ENCODE assay signal across 7 mouse cellular contexts in genomic region chr14:54592319-54592934, GRCm38 (mm10). TPM values are rescaled to one million over a fixed set of nuclear protein-coding genes. Genes with fewer than 3 reads are reported as not detected.
DNase-seq lines count a peak whose midpoint lies in the region; ATAC-seq and TF ChIP-seq lines count a peak whose summit lies in the region.

No protein-coding gene starts in this region.

- peak overlapping the region; percentile 64 for H3K27ac ChIP-seq in midbrain, embryonic 10.5 days (replicated peaks)
- H3K27ac ChIP-seq in midbrain, embryonic 15.5 days, result no peak overlapping the region; the same call in 1 of the 2 replicates
- peak overlapping the region; percentile 86 for H3K27ac ChIP-seq in heart, embryonic 14.5 days (replicated peaks in 1 of 2; ENCODE audit: control insufficient read depth in 1 of 2, insufficient read depth in 1 of 2, low read depth in 2 of 2, low read length in 2 of 2)
- H3K27ac ChIP-seq in midbrain, postnatal 0 days (ENCODE audit: low read depth, low read length), result peak overlapping the region; percentile 7; the same call in 1 of the 2 replicates

- no peak for TF ChIP-seq CTCF in midbrain, postnatal 0 days (IDR thresholded peaks at IDR 0.05)

- no peak overlapping the region for H3K4me2 ChIP-seq in midbrain, embryonic 15.5 days
- peak overlapping the region; percentile 2 for H3K4me2 ChIP-seq in heart, embryonic 14.5 days (ENCODE audit: low read length)
- H3K4me2 ChIP-seq in midbrain, postnatal 0 days (ENCODE audit: low read depth, low read length, poor library complexity, severe bottlenecking), result no peak overlapping the region

- no peak for DNase-seq in midbrain, embryonic 10.5 days (ENCODE audit: low spot score)
- peak; percentile 33 to 60 for DNase-seq in kidney, postnatal 36 days
- DNase-seq in midbrain, postnatal 0 days (ENCODE audit: low spot score), result peak; percentile 42
- no peak for DNase-seq in urinary bladder, postnatal 25 days (ENCODE audit: low spot score)
- no peak for DNase-seq in cerebellum, postnatal 36 days

- H3K36me3 ChIP-seq in midbrain, embryonic 10.5 days, result peaks cover 44% of the 10 kb centered on the region
- no peaks in the 10 kb centered on the region for H3K36me3 ChIP-seq in midbrain, embryonic 15.5 days (replicated peaks)
- H3K36me3 ChIP-seq in heart, embryonic 14.5 days (ENCODE audit: control insufficient read depth, insufficient read depth, low read length), result 0 out of 2 replicates have a peak, but pooled peaks cover 6% of the 10 kb centered on the region
- H3K36me3 ChIP-seq in midbrain, postnatal 0 days (ENCODE audit: insufficient read depth, low read length), result no peaks in the 10 kb centered on the region

- no peaks in the 10 kb centered on the region for H3K27me3 ChIP-seq in midbrain, embryonic 10.5 days (ENCODE audit: low read depth, poor library complexity, severe bottlenecking)
- H3K27me3 ChIP-seq in midbrain, embryonic 15.5 days (replicated peaks), result no peaks in the 10 kb centered on the region
- H3K27me3 ChIP-seq in heart, embryonic 14.5 days (ENCODE audit: control insufficient read depth, insufficient read depth, low read length), result no peaks in the 10 kb centered on the region
- no peaks in the 10 kb centered on the region for H3K27me3 ChIP-seq in midbrain, postnatal 0 days (ENCODE audit: insufficient read depth, low read length)

- H3K9me3 ChIP-seq in midbrain, embryonic 10.5 days (replicated peaks), result 0 out of 2 replicates have a peak, but pooled peaks cover 3% of the 10 kb centered on the region
- no peaks in the 10 kb centered on the region for H3K9me3 ChIP-seq in midbrain, embryonic 15.5 days
- no peaks in the 10 kb centered on the region for H3K9me3 ChIP-seq in heart, embryonic 14.5 days (ENCODE audit: control insufficient read depth, low read length)
- no peaks in the 10 kb centered on the region for H3K9me3 ChIP-seq in midbrain, postnatal 0 days (ENCODE audit: low read length)

- no peak overlapping the region for H3K4me3 ChIP-seq in midbrain, embryonic 10.5 days
- no peak overlapping the region for H3K4me3 ChIP-seq in midbrain, embryonic 15.5 days
- no peak overlapping the region for H3K4me3 ChIP-seq in heart, embryonic 14.5 days (ENCODE audit: control insufficient read depth in 1 of 2, insufficient read depth in 1 of 2, low read depth in 1 of 2, low read length in 2 of 2)
- H3K4me3 ChIP-seq in midbrain, postnatal 0 days (ENCODE audit: low read depth, low read length), result no peak overlapping the region

- H3K4me1 ChIP-seq in midbrain, embryonic 10.5 days, result peaks cover 7% of the 10 kb centered on the region; the same call in 1 of the 2 replicates
- no peaks in the 10 kb centered on the region for H3K4me1 ChIP-seq in midbrain, embryonic 15.5 days
- H3K4me1 ChIP-seq in heart, embryonic 14.5 days (ENCODE audit: control insufficient read depth in 2 of 2, insufficient read depth in 2 of 2, low read length in 2 of 2), result peaks cover 22 to 43% of the 10 kb centered on the region in 2 experiments
- no peaks in the 10 kb centered on the region for H3K4me1 ChIP-seq in midbrain, postnatal 0 days (ENCODE audit: insufficient read depth, low read length)

- ATAC-seq in midbrain, embryonic 15.5 days (replicated peaks), result no peak
- ATAC-seq in heart, embryonic 14.5 days (ENCODE audit: insufficient number of reproducible peaks, insufficient read depth, low FRiP score, low read depth), result peak; percentile 78
- ATAC-seq in midbrain, postnatal 0 days (ENCODE audit: low FRiP score), result 0 out of 2 replicates have a peak, but pooled peaks have one; percentile 41

- 82% methylated on average over 10 of the region's 10 CpGs for WGBS in midbrain, embryonic 10.5 days
- WGBS in midbrain, embryonic 15.5 days, result 78% methylated on average over 10 of the region's 10 CpGs
- 32% methylated on average over 10 of the region's 10 CpGs for WGBS in heart, embryonic 14.5 days
- 67% methylated on average over 10 of the region's 10 CpGs for WGBS in midbrain, postnatal 0 days

- H3K9ac ChIP-seq in midbrain, embryonic 15.5 days, result no peak overlapping the region
- peak overlapping the region; percentile 56 for H3K9ac ChIP-seq in heart, embryonic 14.5 days (ENCODE audit: low read length)
- no peak overlapping the region for H3K9ac ChIP-seq in midbrain, postnatal 0 days (replicated peaks; ENCODE audit: low read length, poor library complexity, severe bottlenecking)

RNA-seq across cellular contexts. Expression of gene 4931414P19Rik, which starts 13.4 kb away (rescaled TPM):
- polyA plus RNA-seq in midbrain, embryonic 10.5 days (2016; fragmentation: Nextera tagmentation; extraction: Ambion mirVana), result 10.7 and 11.0 TPM in 2 replicates
- polyA plus RNA-seq in midbrain, embryonic 15.5 days (2015; fragmentation: Nextera tagmentation; extraction: Ambion mirVana), result 6.7 and 9.0 TPM in 2 replicates
- polyA plus RNA-seq in heart, embryonic 14.5 days (2014; fragmentation: Nextera tagmentation; extraction: Ambion mirVana), result 4.7 and 7.1 TPM in 2 replicates
- 4.6 and 8.7 TPM in 2 replicates for total RNA-seq in midbrain, postnatal 0 days (2014; rRNA removed)
- polyA plus RNA-seq in midbrain, postnatal 0 days (2015; fragmentation: Nextera tagmentation; extraction: Ambion mirVana), result 2.2 and 2.8 TPM in 2 replicates

RNA-seq across cellular contexts. Expression of gene Ajuba, which starts 15.1 kb away (rescaled TPM):
- polyA plus RNA-seq in midbrain, embryonic 10.5 days (2016; fragmentation: Nextera tagmentation; extraction: Ambion mirVana), result 66.6 and 88.8 TPM in 2 replicates
- 8.7 and 11.2 TPM in 2 replicates for polyA plus RNA-seq in midbrain, embryonic 15.5 days (2015; fragmentation: Nextera tagmentation; extraction: Ambion mirVana)
- polyA plus RNA-seq in heart, embryonic 14.5 days (2014; fragmentation: Nextera tagmentation; extraction: Ambion mirVana), result 22.4 and 25.4 TPM in 2 replicates
- total RNA-seq in midbrain, postnatal 0 days (2014; rRNA removed), result 8.1 and 8.2 TPM in 2 replicates
- polyA plus RNA-seq in midbrain, postnatal 0 days (2015; fragmentation: Nextera tagmentation; extraction: Ambion mirVana), result 3.5 and 3.9 TPM in 2 replicates

RNA-seq across cellular contexts. Expression of gene Psmb5, which starts 25.4 kb away (rescaled TPM):
- 470 and 478 TPM in 2 replicates for polyA plus RNA-seq in midbrain, embryonic 10.5 days (2016; fragmentation: Nextera tagmentation; extraction: Ambion mirVana)
- polyA plus RNA-seq in midbrain, embryonic 15.5 days (2015; fragmentation: Nextera tagmentation; extraction: Ambion mirVana), result 445 and 463 TPM in 2 replicates
- 336 and 345 TPM in 2 replicates for polyA plus RNA-seq in heart, embryonic 14.5 days (2014; fragmentation: Nextera tagmentation; extraction: Ambion mirVana)
- 157 and 197 TPM in 2 replicates for total RNA-seq in midbrain, postnatal 0 days (2014; rRNA removed)
- polyA plus RNA-seq in midbrain, postnatal 0 days (2015; fragmentation: Nextera tagmentation; extraction: Ambion mirVana), result 404 and 427 TPM in 2 replicates

RNA-seq across cellular contexts. Expression of gene Psmb11, which starts 28.8 kb away (rescaled TPM):
- 0.06 and 0.12 TPM in 2 replicates for polyA plus RNA-seq in midbrain, embryonic 10.5 days (2016; fragmentation: Nextera tagmentation; extraction: Ambion mirVana)
- not detected in 2 replicates for polyA plus RNA-seq in midbrain, embryonic 15.5 days (2015; fragmentation: Nextera tagmentation; extraction: Ambion mirVana)
- not detected in 2 replicates for polyA plus RNA-seq in heart, embryonic 14.5 days (2014; fragmentation: Nextera tagmentation; extraction: Ambion mirVana)
- not detected in 2 replicates for total RNA-seq in midbrain, postnatal 0 days (2014; rRNA removed)
- 0.27 TPM in 1 of 2 replicates, not detected in the other for polyA plus RNA-seq in midbrain, postnatal 0 days (2015; fragmentation: Nextera tagmentation; extraction: Ambion mirVana)

RNA-seq across cellular contexts. Expression of gene Haus4, which starts 38.0 kb away (rescaled TPM):
- polyA plus RNA-seq in midbrain, embryonic 10.5 days (2016; fragmentation: Nextera tagmentation; extraction: Ambion mirVana), result 48.0 and 53.8 TPM in 2 replicates
- 14.2 and 14.8 TPM in 2 replicates for polyA plus RNA-seq in midbrain, embryonic 15.5 days (2015; fragmentation: Nextera tagmentation; extraction: Ambion mirVana)
- polyA plus RNA-seq in heart, embryonic 14.5 days (2014; fragmentation: Nextera tagmentation; extraction: Ambion mirVana), result 36.1 and 36.3 TPM in 2 replicates
- 13.3 and 13.7 TPM in 2 replicates for total RNA-seq in midbrain, postnatal 0 days (2014; rRNA removed)
- polyA plus RNA-seq in midbrain, postnatal 0 days (2015; fragmentation: Nextera tagmentation; extraction: Ambion mirVana), result 13.2 and 14.3 TPM in 2 replicates

Comparison
In these comparisons a context has a peak if more than half of its experiments do, and no peak if none do; other contexts are left out.
1. DNase-seq: peak in kidney, postnatal 36 days (2 of 2) and midbrain, postnatal 0 days (single experiment); none in midbrain, embryonic 10.5 days (single experiment), urinary bladder, postnatal 25 days (single experiment) and cerebellum, postnatal 36 days (0 of 2).